Mouse (Mus musculus): Measurements from ENCODE around the gene Aqp3. TPM values are rescaled to one million over a fixed set of nuclear protein-coding genes. Genes with fewer than 3 reads are reported as not detected.

Gene Aqp3
- not detected for total RNA-seq (2021)
- long read RNA-seq, experiment 1, result 0 reads
- long read RNA-seq, experiment 2, result 0 reads

- DNase-seq, result no peak
- intact Hi-C loops (cut with DNase I), result no loop called here
These were observed at the start of gene Aqp3 for GRCm38 (mm10) chr4:41097871-41098576. TSS of gene Aqp3 (minus strand) at chr4:41098183.

DNA sequence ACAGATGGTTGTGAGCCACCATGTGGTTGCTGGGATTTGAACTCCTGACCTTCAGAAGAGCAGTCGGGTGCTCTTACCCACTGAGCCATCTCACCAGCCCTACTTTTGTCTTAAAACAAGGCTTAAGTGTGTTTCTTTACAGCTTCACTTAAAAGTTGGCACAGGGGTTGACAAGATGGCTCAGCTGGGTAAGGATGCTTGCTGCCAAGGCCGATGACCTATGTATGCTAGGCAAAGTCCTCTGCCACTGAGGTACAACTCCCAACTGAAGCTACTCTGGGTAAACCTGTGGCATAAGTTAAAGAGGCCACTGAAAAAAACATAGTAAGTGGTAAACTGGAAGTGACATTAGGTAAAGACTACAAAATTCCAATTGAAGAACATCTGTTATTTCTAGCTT, 44.6 kb upstream of the Aqp3 start:
- no peak for DNase-seq
- intact Hi-C loops (cut with DNase I), result no loop called here

DNA sequence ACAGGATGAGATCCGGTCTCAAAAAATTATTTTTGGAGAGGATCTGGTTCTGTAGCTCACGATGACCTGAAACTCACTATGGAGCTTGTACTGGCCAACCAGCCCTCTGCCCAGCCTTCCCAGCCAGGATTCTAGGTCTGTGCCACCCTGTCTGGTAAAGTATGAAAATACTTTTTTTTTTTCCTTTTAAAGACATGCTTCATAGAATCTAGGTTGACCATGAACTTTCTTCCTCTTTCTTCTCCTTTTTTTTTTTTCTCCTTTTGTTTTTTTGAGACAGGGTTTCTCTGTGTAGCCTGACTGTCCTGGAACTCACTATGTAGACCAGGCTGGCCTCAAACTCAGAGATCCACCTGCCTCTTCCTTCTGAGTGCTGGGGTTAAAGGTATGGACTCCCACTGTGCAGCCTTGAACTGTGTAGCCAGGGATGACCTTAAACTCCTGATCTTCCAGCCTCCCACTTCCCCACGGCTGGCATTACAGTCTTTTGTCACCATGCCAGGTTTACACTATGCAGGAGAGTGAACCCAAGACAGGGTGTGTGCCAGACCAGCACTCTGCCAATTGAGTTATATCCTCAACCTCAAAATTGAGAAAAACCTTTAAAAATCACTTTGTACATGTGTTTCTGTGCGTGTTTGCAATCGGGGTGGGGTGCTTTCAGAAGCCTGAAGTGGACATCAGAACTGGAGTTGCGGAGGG, 42.3 kb upstream of the Aqp3 start:
- DNase-seq, result no peak
- intact Hi-C loops (cut with DNase I), result no loop called here

- intact Hi-C loops (cut with DNase I), result loop anchor here (10.0 kb wide), 1 partner anchor 248 kb away; no protein-coding TSS in a partner anchor
These were observed 38.8 kb upstream of the Aqp3 start for GRCm38 (mm10) chr4:41136811-41137210.

GRCm38 (mm10) chr4:41136454-41136805, 38.4 kb upstream of the Aqp3 start:
- intact Hi-C loops (cut with DNase I), result loop anchor here (10.0 kb wide), 1 partner anchor 248 kb away; no protein-coding TSS in a partner anchor
- peak; percentile 27 to 35 for DNase-seq

More at GRCm38 (mm10) chr4:41136811-41137210, 38.8 kb upstream of the Aqp3 start:
- DNase-seq, result no peak

DNA sequence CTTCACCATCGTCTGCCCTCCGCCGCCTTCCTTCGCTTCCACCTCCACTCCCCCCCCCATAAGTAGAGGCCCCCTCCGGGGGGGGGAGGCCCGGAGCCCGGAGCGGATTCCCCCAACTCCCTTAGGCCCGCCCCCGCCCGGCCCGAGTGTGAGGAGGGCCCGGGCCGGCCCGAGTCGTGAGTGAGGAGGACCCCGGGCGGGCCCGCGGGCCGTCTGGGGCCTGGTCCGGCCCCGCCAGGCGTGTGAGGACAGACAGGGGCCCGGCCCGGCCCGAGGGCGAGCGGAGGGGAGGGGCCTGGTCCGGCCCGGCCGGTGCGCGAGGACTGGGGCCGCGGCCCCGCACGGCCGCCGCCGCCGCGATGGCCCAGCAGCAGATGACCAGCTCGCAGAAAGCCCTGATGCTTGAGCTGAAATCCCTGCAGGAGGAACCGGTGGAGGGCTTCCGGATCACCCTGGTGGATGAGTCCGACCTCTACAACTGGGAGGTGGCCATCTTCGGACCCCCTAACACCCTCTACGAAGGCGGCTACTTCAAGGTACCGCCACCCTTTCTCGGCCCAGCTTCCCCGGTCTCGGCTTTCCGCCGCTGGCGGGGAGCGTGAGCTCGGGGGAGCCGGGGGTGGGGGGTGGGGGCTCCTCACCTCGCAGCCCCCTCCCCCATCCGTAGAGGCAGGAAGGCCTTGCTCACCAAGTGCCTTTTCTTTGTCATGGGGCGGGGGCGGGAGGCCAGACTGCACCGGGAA, 37.9 kb upstream of the Aqp3 start, which contains the start of gene Ube2r2:
Gene Ube2r2 (plus strand): TSS at position 33 of the 743 bp plus-strand sequence.
- peak; percentile 58 to 72 for DNase-seq
- intact Hi-C loops (cut with DNase I), result loop anchor here (10.0 kb wide), 1 partner anchor 249 kb away; no protein-coding TSS in a partner anchor

GRCm38 (mm10) chr4:41134935-41135710, 37.1 kb upstream of the Aqp3 start:
- intact Hi-C loops (cut with DNase I), result loop anchor here (10.0 kb wide), 1 partner anchor 250 kb away; no protein-coding TSS in a partner anchor
- peak; percentile 59 to 73 for DNase-seq

DNA sequence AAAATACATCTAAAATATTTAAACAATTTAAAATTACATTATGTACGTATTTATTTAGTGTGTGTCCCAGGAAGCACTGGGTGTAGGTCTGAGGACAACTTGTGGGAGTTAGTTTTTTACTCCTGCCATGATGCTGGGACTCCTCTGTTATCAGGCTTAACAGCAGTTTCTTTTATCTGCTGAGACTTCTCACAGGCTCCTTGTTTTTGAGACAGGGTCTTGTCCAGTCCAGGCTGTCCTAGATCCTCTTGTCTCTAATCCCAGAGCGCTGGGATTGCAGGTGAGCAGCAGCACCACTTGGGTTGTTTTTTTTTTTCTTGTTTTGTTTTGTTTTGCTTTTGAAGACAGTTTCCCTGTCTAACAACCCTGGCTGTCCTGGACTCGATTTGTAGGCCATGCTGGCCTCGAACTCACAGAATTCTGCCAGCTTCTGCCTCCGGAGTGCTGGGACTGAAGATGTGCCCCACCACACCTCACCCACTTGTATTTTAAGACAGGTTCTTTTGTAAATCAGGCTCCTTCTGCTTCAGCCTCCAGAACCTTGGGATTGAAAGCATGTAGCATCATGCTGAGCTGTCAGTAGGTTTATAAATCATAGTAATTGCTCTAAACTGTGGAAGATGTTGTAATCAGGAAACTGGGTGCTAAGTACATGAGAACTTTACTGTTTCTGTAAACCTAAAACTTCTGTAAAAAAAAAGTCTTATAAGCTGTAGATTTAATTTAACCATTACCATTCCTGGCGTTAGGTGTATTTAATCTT, 35.7 kb upstream of the Aqp3 start:
- intact Hi-C loops (cut with DNase I), result loop anchor here (10.0 kb wide), 1 partner anchor 251 kb away; no protein-coding TSS in a partner anchor
- no peak for DNase-seq

GRCm38 (mm10) chr4:41132471-41132870, 34.5 kb upstream of the Aqp3 start:
- intact Hi-C loops (cut with DNase I), result loop anchor here (10.0 kb wide), 1 partner anchor 252 kb away; no protein-coding TSS in a partner anchor
- no peak for DNase-seq

DNA sequence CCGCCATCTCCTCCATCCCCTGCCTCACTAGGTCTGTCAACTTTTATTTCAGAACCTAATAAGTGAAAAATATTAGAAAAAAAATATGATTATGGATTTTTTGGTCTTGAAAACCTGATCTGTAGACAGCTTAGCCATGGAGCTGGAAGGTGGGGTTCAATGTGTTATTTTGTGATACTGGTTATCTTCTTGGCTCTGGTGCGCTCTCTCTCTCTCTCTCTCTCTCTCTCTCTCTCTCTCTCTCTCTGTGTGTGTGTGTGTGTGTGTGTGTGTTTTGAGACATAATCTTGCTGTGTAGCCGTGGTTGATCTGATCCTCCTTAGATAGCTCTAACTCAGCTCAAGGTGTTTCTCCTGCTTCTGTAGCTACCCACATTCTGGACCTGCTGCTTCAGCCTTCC, 31.9 kb upstream of the Aqp3 start:
- intact Hi-C loops (cut with DNase I), result loop anchor here (1.0 to 10.0 kb wide), 3 partner anchors 36 to 255 kb away; no protein-coding TSS in a partner anchor
- no peak for DNase-seq

- intact Hi-C loops (cut with DNase I), result loop anchor here (1.0 to 5.0 kb wide), 2 partner anchors 37 to 153 kb away; no protein-coding TSS in a partner anchor
- DNase-seq, result peak in 1 of 2 experiments; percentile 60
These were observed 31.4 kb upstream of the Aqp3 start for GRCm38 (mm10) chr4:41129406-41129805.

DNA sequence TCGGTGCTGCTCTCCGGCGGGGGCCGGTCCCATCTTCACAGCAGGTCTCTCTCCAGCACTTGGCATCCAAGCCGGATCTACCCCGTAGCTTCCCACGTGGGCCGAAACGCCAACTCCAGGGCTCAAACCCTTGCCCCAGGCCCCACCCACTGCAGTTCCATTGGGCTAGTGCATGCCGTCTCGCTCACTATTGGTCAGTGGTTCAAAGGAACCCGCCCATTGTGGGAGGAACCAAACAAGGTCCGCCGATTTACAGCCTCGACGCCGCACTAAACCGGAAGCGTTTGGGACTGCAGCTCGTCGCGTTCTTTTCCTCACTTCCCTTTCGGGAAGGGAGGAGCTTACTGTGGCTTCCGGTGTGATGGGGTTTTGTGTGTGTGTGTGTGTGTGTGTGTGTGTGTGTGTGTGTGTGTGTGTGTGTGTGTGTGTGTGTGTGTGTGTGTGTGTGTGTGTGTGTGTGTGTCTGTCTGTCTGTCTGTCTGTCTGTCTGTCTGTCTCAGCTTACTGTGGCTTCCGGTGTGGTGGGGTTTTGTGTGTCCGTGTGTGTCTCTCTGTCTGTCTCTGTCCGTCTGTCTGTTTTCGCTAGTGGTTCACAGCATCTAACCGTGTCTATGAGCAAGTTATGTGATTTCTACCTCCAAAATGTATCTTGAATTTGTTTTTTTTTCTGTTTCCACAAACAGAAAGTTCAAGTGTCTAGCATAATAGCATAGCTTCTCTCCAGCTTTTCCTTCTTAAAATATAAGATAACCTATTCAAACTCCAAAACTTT, 26.4 kb upstream of the Aqp3 start, which contains the start of gene Nol6:
Gene Nol6 (minus strand): TSS at position 276 of the 772 bp plus-strand sequence.
- intact Hi-C loops (cut with DNase I), result no loop called here
- peak; percentile 93 to 98 for DNase-seq

GRCm38 (mm10) chr4:41118706-41119292, 20.8 kb upstream of the Aqp3 start:
- DNase-seq, result peak; percentile 54
- intact Hi-C loops (cut with DNase I), result loop anchor here (2.0 to 5.0 kb wide), 2 partner anchors 68 to 346 kb away; no protein-coding TSS in a partner anchor

DNA sequence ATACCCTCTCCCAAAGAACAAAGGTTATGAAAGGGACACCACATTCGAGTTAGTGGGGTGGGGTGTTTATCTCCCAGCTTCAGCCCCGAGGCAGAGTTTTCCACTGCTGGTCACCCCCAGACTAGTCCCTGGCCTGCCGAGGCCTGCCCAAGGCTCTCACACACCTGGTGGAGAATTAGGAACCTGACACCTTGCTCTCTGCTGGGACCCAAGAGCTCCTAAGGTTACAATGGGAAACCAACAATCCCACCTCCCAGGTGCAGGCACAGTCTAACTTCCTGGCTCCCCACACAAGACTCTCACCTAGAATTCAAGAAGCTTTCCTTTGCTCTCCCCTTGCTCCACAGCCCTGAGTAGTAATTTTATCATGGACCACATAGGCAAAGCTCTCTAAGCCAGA, 18.8 kb upstream of the Aqp3 start:
- intact Hi-C loops (cut with DNase I), result loop anchor here (5.0 kb wide), 1 partner anchor 345 kb away; no protein-coding TSS in a partner anchor
- no peak for DNase-seq

GRCm38 (mm10) chr4:41115793-41116192, 17.8 kb upstream of the Aqp3 start:
- intact Hi-C loops (cut with DNase I), result loop anchor here (5.0 kb wide), 1 partner anchor 343 kb away; no protein-coding TSS in a partner anchor
- no peak for DNase-seq

- intact Hi-C loops (cut with DNase I), result loop anchor here (5.0 kb wide), 1 partner anchor 343 kb away; no protein-coding TSS in a partner anchor
- no peak for DNase-seq
These were observed 17.1 kb upstream of the Aqp3 start for GRCm38 (mm10) chr4:41115074-41115473.

GRCm38 (mm10) chr4:41114358-41115070, 16.5 kb upstream of the Aqp3 start:
- no peak for DNase-seq
- intact Hi-C loops (cut with DNase I), result loop anchor here (5.0 kb wide), 1 partner anchor 342 kb away; no protein-coding TSS in a partner anchor

All from gastrocnemius, postnatal 36 days (tissue).